Mouse (Mus musculus) hindbrain, embryonic 14.5 days (tissue): Measurements from ENCODE around the gene Cldn15. TPM values are rescaled to one million over a fixed set of nuclear protein-coding genes. Genes with fewer than 3 reads are reported as not detected.

Experiments
- ATAC-seq: fragments of 200-750 bp; cut with Nextera tagmentation; 2 replicates; pipeline ENCODE4 v1.8.0; 2017; ENCODE audit warnings: moderate number of reproducible peaks, mild to moderate bottlenecking, moderate TSS enrichment, moderate library complexity; ENCODE audit not compliant: low FRiP score
- DNase-seq: peaks from one replicate; pipeline ENCODE4 v3.0.0-alpha.2; 2015; ENCODE audit warnings: low spot score
- H3K27ac ChIP-seq: fragments of 300-500 bp; sonication (generic); 2 replicates; pipeline ENCODE4 v1.5.1; 2014; ENCODE audit warnings: mild to moderate bottlenecking, moderate library complexity
- H3K27me3 ChIP-seq: fragments of 300-500 bp; sonication (generic); 2 replicates; pipeline ENCODE4 v1.6.1; 2014; ENCODE audit warnings: mild to moderate bottlenecking, low read length, mixed read lengths; ENCODE audit not compliant: control insufficient read depth, insufficient read depth
- H3K36me3 ChIP-seq: fragments of 300-500 bp; sonication (generic); replicated peaks from 2 replicates; pipeline ENCODE4 v1.6.1; 2014; ENCODE audit not compliant: control insufficient read depth, insufficient read depth
- H3K4me1 ChIP-seq: fragments of 300-500 bp; sonication (generic); replicated peaks from 2 replicates; pipeline ENCODE4 v1.6.1; 2014; ENCODE audit warnings: antibody characterized with exemption, low read length, mixed read lengths; ENCODE audit not compliant: control insufficient read depth, insufficient read depth
- H3K4me2 ChIP-seq: fragments of 300-500 bp; sonication (generic); replicated peaks from 2 replicates; pipeline ENCODE4 v1.6.1; 2014; ENCODE audit warnings: mild to moderate bottlenecking, moderate library complexity
- H3K4me3 ChIP-seq: fragments of 300-500 bp; sonication (generic); replicated peaks from 2 replicates; pipeline ENCODE4 v1.5.1; 2014; ENCODE audit warnings: mild to moderate bottlenecking, low read length
- H3K9ac ChIP-seq: fragments of 300-500 bp; sonication (generic); 2 replicates; pipeline ENCODE4 v1.6.1; 2014
- H3K9me3 ChIP-seq: fragments of 300-500 bp; sonication (generic); 2 replicates; pipeline ENCODE4 v1.6.1; 2016; ENCODE audit warnings: low read length; ENCODE audit not compliant: control insufficient read depth
- WGBS: fragments of 180-500 bp; shearing (Covaris S2); extraction: QIAGEN DNeasy Blood & Tissue Kit; methylation state at CpG from one replicate; pipeline ENCODE4 v1.1.7; 2014; 5-methylcytosine and 5-hydroxymethylcytosine counted together
- polyA plus RNA-seq: library from polyadenylated mRNA; unstranded; fragments of >200 nt; fragmentation: Nextera tagmentation; extraction: Ambion mirVana; gene quantifications from 2 replicates; pipeline ENCODE4 v1.2.1, GENCODE M21; 2014

The Cldn15 gene
- polyA plus RNA-seq, 1 experiment from 2014 or later = 0.13 TPM

- H3K4me1 ChIP-seq = peaks cover 14% of the 10 kb centered on the region
- H3K36me3 ChIP-seq = peaks cover 41% of the 10 kb centered on the region
- H3K9me3 ChIP-seq = no peaks in the 10 kb centered on the region
- peak within 1 kb of the TSS; percentile 79 for H3K4me2 ChIP-seq
- DNase-seq = peak; percentile 99
- H3K27ac ChIP-seq = peak within 1 kb of the TSS; percentile 95
- under 1% methylated on average over 26 of the region's 26 CpGs for WGBS
- peak within 1 kb of the TSS; percentile 88 for H3K4me3 ChIP-seq
- no peaks in the 10 kb centered on the region for H3K27me3 ChIP-seq
- peak within 1 kb of the TSS; percentile 98 for H3K9ac ChIP-seq
- ATAC-seq = peak; percentile 92
Observed at GRCm38 (mm10) chr5:136986695-136987137, 20.3 kb downstream of the Cldn15 start, which contains the start of gene Plod3. TSS of gene Plod3 (plus strand) at chr5:136987019.

- no peaks in the 10 kb centered on the region for H3K9me3 ChIP-seq
- ATAC-seq (peak; percentile 49), DNase-seq (peak; percentile 63)
- peak overlapping the region; percentile 98 for H3K9ac ChIP-seq
- H3K4me2 ChIP-seq = peak overlapping the region; percentile 79
- under 1% methylated on average over 63 of the region's 67 CpGs for WGBS
- no peaks in the 10 kb centered on the region for H3K27me3 ChIP-seq
- H3K4me3 ChIP-seq = peak overlapping the region; percentile 88
- peak overlapping the region; percentile 95 for H3K27ac ChIP-seq
- peaks cover 42% of the 10 kb centered on the region for H3K36me3 ChIP-seq
- H3K4me1 ChIP-seq = peaks cover 14% of the 10 kb centered on the region
Observed at GRCm38 (mm10) chr5:136987138-136987933, 20.9 kb downstream of the Cldn15 start.

GRCm38 (mm10) chr5:136987934-136988271, 21.5 kb downstream of the Cldn15 start, which contains the start of gene Znhit1:
TSS of gene Znhit1 (minus strand) at chr5:136988021.
- Histone ChIP-seq H3K36me3 (peaks cover 48% of the 10 kb centered on the region), H3K27ac (peak within 1 kb of the TSS; percentile 95), H3K4me3 (peak within 1 kb of the TSS; percentile 88), H3K4me2 (peak within 1 kb of the TSS; percentile 79), H3K9ac (peak within 1 kb of the TSS; percentile 98), H3K27me3 (no peaks in the 10 kb centered on the region), H3K9me3 (no peaks in the 10 kb centered on the region), H3K4me1 (peaks cover 14% of the 10 kb centered on the region)
- no peak for ATAC-seq
- 5% methylated on average over 12 of the region's 12 CpGs for WGBS
- DNase-seq = no peak

- peak overlapping the region; percentile 88 for H3K4me3 ChIP-seq
- H3K36me3 ChIP-seq = peaks cover 53% of the 10 kb centered on the region
- peaks cover 14% of the 10 kb centered on the region for H3K4me1 ChIP-seq
- no peak for ATAC-seq
- H3K27me3 ChIP-seq = no peaks in the 10 kb centered on the region
- no peak overlapping the region for H3K27ac ChIP-seq
- peak; percentile 31 for DNase-seq
- peak overlapping the region; percentile 98 for H3K9ac ChIP-seq
- 72% methylated on average over 7 of the region's 7 CpGs for whole genome bisulfite sequencing
- peak overlapping the region; percentile 79 for H3K4me2 ChIP-seq
- no peaks in the 10 kb centered on the region for H3K9me3 ChIP-seq
Observed at GRCm38 (mm10) chr5:136988420-136988819, 22.0 kb downstream of the Cldn15 start.

GRCm38 (mm10) chr5:136989801-136990200, 23.4 kb downstream of the Cldn15 start:
- Histone ChIP-seq H3K4me2 (no peak overlapping the region), H3K4me1 (peaks cover 14% of the 10 kb centered on the region), H3K4me3 (no peak overlapping the region), H3K27me3 (no peaks in the 10 kb centered on the region), H3K9ac (no peak overlapping the region), H3K9me3 (no peaks in the 10 kb centered on the region), H3K27ac (no peak overlapping the region), H3K36me3 (peaks cover 62% of the 10 kb centered on the region)
- no peak for ATAC-seq
- 95% methylated on average over 6 of the region's 6 CpGs for WGBS
- DNase-seq = no peak

GRCm38 (mm10) chr5:136999449-136999848, 33.0 kb downstream of the Cldn15 start:
- Histone ChIP-seq H3K4me3 (no peak overlapping the region), H3K4me1 (no peaks in the 10 kb centered on the region), H3K9me3 (no peaks in the 10 kb centered on the region), H3K4me2 (no peak overlapping the region), H3K27me3 (no peaks in the 10 kb centered on the region), H3K9ac (no peak overlapping the region), H3K27ac (no peak overlapping the region), H3K36me3 (peaks cover 24% of the 10 kb centered on the region)
- ATAC-seq (no peak), DNase-seq (no peak)
- WGBS = 82% methylated on average over 4 of the region's 5 CpGs

GRCm38 (mm10) chr5:137000612-137001011, 34.2 kb downstream of the Cldn15 start:
- DNase-seq (no peak), ATAC-seq (no peak)
- WGBS = 91% methylated on average over 2 of the region's 2 CpGs

GRCm38 (mm10) chr5:137007276-137007675, 40.9 kb downstream of the Cldn15 start:
- H3K4me3 ChIP-seq = no peak overlapping the region
- ATAC-seq (no peak), DNase-seq (no peak)
- 65% methylated on average over 8 of the region's 8 CpGs for WGBS
- no peaks in the 10 kb centered on the region for H3K9me3 ChIP-seq
- no peak overlapping the region for H3K27ac ChIP-seq
- no peak overlapping the region for H3K4me2 ChIP-seq
- H3K4me1 ChIP-seq = no peaks in the 10 kb centered on the region
- H3K9ac ChIP-seq = no peak overlapping the region
- no peaks in the 10 kb centered on the region for H3K27me3 ChIP-seq
- H3K36me3 ChIP-seq = no peaks in the 10 kb centered on the region

More at GRCm38 (mm10) chr5:137000612-137001011, 34.2 kb downstream of the Cldn15 start:
- H3K4me3 ChIP-seq = no peak overlapping the region
- H3K36me3 ChIP-seq = peaks cover 12% of the 10 kb centered on the region; the same call in 1 of the 2 replicates
- H3K27ac ChIP-seq = no peak overlapping the region
- H3K4me2 ChIP-seq = no peak overlapping the region
- H3K27me3 ChIP-seq = no peaks in the 10 kb centered on the region
- H3K9me3 ChIP-seq = no peaks in the 10 kb centered on the region
- no peak overlapping the region for H3K9ac ChIP-seq
- H3K4me1 ChIP-seq = no peaks in the 10 kb centered on the region

GRCm38 (mm10) chr5:137009988-137010387, 43.6 kb downstream of the Cldn15 start:
- no peak overlapping the region for H3K4me3 ChIP-seq
- WGBS = 31% methylated on average over 3 of the region's 3 CpGs
- ATAC-seq = no peak
- H3K9me3 ChIP-seq = no peaks in the 10 kb centered on the region
- H3K36me3 ChIP-seq = no peaks in the 10 kb centered on the region
- H3K4me1 ChIP-seq = no peaks in the 10 kb centered on the region
- H3K9ac ChIP-seq = no peak overlapping the region
- peak; percentile 70 for DNase-seq
- no peak overlapping the region for H3K27ac ChIP-seq
- H3K27me3 ChIP-seq = no peaks in the 10 kb centered on the region
- H3K4me2 ChIP-seq = no peak overlapping the region
